Mouse (Mus musculus) C2C12 (cell line): ENCODE measurements around the gene Aire.

ENCODE experiments used
- CEBPB ChIP-seq: IDR thresholded peaks from one replicate; pipeline ENCODE4 v1.6.1; 2011; ENCODE audit warnings: low read depth, mild to moderate bottlenecking, control low read depth, moderate library complexity
- CTCF ChIP-seq: IDR thresholded peaks from one replicate; pipeline ENCODE4 v1.5.1; 2011; ENCODE audit not compliant: control insufficient read depth, insufficient read depth, insufficient read length
- FOSL1 ChIP-seq: IDR thresholded peaks from one replicate; pipeline ENCODE4 v1.8.0; 2011; ENCODE audit warnings: mild to moderate bottlenecking, low read length; ENCODE audit not compliant: poor library complexity, insufficient read depth, severe bottlenecking
- MAX ChIP-seq: IDR thresholded peaks from one replicate; pipeline ENCODE4 v1.6.1; 2011; ENCODE audit warnings: mild to moderate bottlenecking, control low read depth
- MYOD1 ChIP-seq: IDR thresholded peaks from one replicate; pipeline ENCODE4 v1.6.1; 2011; ENCODE audit warnings: low read depth; ENCODE audit not compliant: control insufficient read depth, insufficient read length
- MYOG ChIP-seq: IDR thresholded peaks from one replicate; pipeline ENCODE4 v1.6.1; 2011; ENCODE audit not compliant: control insufficient read depth, insufficient read length; ENCODE audit errors: extremely low read depth
- USF1 ChIP-seq: IDR thresholded peaks from one replicate; pipeline ENCODE4 v1.6.1; 2011; ENCODE audit warnings: low read depth, mild to moderate bottlenecking, control low read depth, moderate library complexity

DNA sequence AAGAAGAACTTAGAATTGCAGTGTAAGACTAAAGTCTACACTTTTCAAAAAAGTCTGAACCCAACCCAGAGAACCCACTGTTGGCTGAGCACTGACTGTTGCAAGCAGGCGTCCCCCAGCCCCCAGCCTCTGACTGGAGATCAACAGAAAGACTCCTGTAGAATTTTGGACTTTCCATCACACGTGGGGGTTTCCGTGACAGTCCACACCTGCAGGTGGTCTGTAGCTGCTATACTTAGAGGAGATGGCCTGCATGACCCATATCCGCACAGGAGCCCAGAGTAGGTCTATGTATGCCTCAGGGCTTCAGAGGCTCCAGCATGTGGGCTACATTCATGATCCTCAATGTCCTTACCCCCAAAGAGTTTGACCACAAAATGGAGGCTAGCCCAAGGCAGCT lies 3.0 kb upstream of the Aire start:
- no peak for TF ChIP-seq USF1
- TF ChIP-seq CTCF, result no peak
- TF ChIP-seq CEBPB, result no peak
- no peak for TF ChIP-seq MYOD1
- TF ChIP-seq MAX, result no peak
- TF ChIP-seq FOSL1, result no peak
- no peak for TF ChIP-seq MYOG
